Mouse (Mus musculus) frontal cortex, adult 2 months (tissue): ENCODE data around the gene Kcnh5. TPM values are rescaled to one million over a fixed set of nuclear protein-coding genes. Genes with fewer than 3 reads are reported as not detected.
A peak's percentile ranks its signal among the peaks of the same experiment; 100 is the strongest.

Experiments
- DNase-seq, 2 experiments: peaks; one replicate each; pipeline ENCODE4 v3.0.0; 2022; ENCODE audit warnings: low spot score in 1 of 2; ENCODE audit errors: extremely low spot score in 1 of 2
- polyA plus RNA-seq: library from polyadenylated mRNA; depleted of rRNA; stranded (reverse); fragments of >200 nt; gene quantifications from 2 replicates; pipeline ENCODE4 v1.2.3, GENCODE M21; 2012; rRNA removed

The Kcnh5 gene
- polyA plus RNA-seq: 5.5 and 7.4 TPM in 2 replicates

DNA sequence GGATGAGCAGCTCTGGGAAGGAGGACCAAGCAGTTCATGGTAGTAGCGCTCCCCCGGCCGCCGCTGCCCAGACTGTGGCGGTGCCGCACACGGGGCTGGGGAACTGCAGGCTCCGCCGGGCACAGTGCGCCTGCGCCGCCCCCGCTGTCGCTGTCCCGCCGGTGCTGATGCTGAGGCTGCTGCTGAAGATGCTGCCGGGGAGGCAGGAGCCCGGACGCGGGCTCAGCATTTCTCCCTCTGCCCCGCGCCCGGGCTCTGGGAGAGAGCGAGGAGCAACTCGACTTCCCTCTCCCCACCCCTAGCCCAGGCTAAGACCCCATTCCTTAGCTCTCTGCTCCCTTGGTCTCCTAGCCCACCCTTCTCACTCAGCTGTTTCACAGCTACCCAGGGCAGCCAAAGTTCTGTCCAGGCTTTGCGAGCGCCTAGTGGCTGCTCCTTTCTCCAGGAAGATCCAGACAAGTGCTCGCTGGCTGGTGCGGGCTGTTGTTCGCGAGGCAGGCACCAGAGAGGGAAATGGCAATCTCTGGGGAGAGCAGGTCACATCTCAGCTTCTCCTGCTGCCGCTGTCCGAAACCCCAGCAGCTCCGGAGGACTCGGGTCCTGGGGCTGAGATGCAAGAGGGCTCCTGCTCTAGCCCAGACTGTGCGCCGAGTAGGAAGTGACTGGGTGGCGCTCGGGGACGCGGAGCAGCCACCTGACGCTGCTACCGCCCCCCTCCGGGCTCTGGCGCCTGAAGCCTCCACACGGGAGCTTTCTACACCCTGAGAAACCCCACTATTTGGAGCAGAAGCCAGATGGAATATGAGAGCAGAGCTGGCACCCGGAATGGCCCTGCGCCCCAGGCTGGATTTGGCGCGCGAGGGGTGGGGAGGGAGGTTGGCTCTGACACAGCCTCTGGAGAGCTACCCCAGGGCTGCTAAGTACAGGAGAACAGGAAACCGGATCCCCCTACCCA is at the start of gene Kcnh5:
Kcnh5 (minus strand) TSS at position 642 of the 955 bp plus-strand sequence.
- DNase-seq: peak; percentile 39 to 79

DNA sequence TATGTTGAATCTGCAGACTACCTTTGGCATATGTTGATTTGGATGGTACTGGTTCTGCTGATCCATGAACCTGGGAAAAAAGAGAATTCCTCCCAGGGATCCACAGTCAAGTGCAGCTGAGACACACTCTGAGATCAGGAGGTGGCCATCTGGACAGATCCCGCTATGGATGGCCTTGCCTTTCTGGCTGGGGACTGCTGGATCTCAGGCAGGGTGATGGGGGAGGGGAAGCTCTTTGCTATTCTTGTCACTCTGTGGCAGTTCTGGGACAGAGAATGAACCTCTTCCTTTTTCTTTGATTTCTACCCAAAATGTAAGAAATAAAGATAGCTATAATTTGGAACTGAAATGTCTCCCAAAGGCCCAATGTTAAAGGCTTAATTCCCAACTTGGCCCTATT is 46.8 kb upstream of the Kcnh5 start:
- DNase-seq: no peak

DNA sequence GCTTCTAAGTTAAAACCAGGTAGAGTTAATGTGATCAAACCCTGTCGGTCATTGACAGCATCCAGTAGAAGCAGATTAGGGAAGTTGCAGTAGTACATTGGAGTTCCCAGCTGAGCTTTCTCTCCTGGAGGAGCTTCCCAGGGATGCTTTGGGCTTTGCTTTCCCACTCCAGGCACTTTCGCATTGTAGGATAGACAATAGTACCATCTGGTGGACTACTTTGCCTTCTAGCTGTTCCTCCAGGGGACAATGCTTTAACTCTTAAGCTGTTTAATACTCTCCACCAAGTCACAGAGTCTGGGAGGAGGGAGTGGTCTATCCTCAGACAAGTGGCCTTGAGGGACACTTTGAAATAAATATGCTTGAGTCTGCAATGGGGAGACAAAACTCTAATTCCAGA is 12.3 kb upstream of the Kcnh5 start:
- peak in 1 of 2 experiments; percentile 33 for DNase-seq

DNA sequence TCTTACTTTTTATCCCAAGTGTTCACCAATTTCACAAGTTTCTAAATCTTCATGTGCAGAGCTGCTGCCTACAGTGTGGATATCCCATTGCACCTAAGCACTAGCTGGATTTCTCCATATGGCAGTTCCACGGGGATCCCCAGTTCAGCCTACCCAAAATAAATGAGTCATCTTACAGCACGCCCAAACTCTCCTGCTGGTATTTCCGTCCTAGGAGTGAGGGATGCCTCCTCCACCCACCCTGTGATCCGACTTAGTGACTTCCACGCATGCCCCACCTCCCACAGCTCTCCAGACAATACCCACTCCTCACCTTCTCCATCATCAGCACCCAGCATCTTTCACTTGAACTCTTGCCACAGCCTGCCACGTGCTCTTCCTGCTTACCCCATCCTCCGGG is 5.5 kb upstream of the Kcnh5 start:
- peak; percentile 81 to 87 for DNase-seq

DNA sequence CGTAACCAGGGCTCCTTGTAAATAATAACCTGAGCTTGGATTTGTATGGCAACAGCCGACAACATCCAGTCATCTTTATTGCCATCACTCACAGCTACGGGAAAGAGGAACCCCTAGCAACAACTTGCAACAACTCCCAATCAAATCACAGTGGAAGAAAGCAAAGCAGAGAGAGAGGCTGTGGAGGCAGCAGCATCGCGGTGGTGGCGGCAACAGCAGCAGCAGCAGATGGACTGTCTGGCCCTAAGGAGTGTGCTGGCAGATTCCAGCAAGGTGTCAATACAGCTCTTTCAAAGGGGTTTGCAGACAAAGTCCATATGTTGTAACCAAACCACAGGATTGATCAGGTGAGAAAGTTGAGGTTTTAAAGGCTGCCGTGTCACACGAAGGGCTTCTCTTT is 2.4 kb upstream of the Kcnh5 start:
- DNase-seq: peak in 1 of 2 experiments; percentile 52

DNA sequence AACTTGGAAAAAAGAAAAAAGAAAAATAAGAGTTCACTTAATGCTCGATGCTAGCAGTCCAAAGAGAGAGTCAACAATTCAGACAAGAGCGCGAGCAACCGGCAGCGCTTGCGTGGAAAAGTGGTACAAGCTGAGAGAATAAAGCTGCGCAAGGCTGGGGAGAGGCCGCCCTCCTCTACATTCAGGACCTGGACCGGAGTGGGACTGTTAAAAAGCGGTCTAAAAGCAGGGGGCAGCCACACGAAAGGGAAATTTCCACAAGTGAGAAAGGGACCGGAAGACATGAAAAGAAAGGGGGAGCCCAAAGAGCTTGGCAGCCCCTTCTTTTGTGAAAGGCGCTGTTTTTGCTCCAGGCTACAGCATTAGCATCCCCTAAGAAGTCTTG is 506 bp upstream of the Kcnh5 start:
- no peak for DNase-seq

DNA sequence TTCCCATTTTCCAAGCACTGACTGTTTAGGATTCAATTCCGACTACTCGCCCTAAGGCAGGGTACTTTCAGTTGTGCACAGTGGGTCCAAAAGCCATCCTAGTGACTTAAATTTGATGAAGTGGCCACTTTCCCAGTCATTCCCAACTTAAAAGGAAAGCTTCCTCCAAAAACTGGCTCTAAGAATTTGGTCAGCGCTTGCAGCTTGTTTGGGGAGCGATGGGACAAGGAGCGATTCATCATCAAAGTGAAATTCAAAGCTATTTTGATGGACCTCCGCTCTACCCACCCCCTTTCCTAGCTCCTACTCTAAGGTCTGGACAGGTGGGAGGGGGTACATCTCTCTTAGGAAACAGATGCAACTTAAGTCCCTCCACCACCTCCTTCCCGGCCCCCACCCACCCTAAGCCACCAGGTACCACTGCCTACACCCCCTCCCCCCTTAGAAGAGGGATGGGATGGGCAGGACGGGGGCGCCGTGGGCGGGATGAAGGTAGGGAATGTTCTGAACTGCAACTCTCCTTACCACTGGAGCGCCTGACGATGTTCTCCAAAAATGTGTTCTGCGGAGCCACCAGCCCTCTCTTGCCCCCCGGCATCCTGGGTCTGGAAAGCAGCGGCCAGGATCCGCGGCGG is 1.1 kb downstream of the Kcnh5 start:
- DNase-seq: no peak

DNA sequence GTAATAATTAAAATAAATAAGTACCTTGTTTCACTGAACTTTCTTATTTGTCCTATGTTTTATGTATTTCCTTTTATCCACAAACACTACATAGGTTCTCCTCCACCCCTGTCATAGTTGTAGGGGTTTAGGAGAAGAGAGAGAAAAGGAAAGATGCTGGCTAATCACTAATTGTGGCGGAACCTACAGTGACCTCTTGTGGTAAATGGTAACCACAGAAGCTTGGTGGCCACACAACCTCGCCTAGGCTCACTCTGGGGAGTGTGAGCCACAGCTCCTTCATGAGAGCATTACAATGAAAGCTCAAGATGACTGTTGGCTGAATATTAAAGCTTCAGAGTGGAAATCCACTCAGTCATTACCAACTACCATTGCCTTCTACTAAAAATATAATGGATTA is 6.2 kb downstream of the Kcnh5 start:
- DNase-seq: peak in 1 of 2 experiments; percentile 47

DNA sequence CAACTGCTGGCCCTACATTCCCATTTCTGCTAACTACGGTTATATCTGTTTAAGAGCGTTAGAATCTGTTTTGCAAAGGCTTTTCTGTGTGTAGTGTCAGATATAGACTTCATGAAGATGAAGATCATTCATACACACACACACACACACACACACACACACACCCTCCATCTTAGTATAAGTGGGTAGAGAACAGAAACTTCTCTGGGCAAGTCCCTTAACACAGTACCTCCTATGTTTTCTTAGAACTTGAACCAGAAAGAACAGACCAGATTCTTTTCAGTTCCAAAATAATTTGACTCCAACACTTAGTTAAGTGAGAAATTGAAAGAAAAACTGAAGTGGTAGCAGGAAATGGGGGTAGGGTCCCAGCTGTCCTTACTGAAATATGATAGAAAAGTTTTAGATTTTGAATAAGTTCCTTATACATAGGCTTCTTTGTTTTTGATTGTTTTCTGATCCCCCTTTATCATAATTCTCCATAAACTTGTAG is 24.0 kb downstream of the Kcnh5 start:
- no peak for DNase-seq

DNA sequence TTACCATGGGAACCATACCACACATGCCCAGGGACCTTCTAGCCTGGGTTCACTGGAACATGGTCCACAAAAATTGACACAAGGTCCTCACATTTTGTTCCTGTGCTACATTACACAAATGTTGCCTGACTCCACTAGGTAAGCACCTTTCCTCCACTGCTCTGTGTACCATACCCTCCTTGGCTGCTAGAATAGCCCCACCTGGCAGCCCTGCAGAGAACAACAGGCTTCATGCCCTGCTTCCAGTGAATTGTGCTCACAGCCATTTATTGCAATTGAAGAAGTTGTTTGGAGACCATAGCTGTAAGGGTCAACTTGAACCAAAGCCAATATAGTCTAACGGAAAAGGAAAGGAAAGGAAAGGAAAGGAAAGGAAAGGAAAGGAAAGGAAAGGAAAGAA is 37.3 kb downstream of the Kcnh5 start:
- no peak for DNase-seq

DNA sequence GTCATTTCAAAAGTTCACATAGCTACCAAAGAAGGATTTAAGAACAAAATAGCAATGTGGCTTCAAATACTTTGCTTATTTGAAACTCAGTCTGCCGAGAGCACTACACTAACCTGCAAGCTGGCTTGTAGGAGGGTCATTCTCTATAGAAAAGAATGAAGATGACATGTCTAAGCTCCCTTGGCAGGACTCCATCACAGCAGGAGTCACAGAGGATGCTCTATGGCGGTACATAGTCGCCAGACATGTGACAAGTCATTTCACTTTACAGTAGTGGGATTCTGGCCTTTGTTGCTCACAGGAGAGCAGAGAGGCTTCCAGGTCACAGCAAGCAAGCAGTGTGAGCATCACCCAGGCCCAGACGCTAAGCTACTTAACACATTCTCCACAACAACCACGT is 85.2 kb downstream of the Kcnh5 start:
- no peak for DNase-seq

DNA sequence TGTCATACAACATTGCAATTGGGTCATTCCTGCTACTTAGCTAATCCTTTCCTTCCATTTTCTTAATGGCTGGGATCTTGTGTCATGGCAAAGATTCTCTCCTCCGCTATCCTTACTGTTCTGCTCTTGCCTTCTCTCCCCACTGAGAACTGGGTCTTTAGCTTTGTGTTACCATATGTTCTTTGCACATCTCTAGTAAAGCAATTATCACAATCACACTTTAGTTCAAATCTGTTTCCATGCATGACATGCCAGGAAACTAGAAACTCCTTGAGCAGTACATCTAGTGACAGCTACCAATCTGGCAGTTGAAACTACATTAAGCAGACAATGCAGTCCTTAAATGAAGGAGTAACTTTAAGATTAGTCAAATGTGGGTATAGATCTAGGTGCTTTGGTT is 86.2 kb downstream of the Kcnh5 start:
- no peak for DNase-seq

DNA sequence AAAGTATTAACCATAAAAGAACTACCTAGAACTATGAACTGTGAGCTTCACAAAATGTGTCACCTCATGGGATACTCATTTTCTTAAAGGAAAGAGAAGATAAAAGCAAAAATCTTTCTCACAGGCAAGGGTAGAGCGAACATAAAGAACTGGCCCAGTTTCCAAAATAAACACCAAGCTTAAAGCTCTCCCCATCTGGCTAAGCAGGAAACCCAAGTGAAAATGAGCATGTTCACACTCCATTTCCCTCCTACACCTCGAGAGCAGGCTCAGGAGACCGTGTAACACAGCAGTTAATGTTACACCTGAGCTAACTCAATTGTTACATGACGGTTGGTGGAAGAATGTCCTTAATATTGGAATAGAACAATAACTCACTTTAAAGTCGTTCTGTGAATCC is 100.0 kb downstream of the Kcnh5 start:
- peak; percentile 14 to 52 for DNase-seq

DNA sequence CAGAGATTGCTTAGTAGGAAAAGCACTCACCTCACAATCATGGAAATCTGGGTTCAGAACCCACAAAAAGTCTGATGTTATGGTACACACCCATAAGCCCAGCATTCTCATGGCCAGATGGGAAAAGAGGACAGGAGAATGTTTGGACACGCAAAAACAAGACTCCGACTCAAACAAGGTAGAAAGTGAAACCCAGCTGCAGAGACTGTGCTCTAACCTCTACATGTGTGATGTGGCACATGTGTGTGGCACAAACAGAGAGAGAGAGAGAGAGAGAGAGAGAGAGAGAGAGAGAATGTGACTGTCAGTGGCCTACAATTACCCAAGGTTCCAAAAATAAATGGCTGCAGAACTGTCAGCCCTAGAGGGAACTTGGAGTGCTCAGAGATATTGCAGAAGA is 106.1 kb downstream of the Kcnh5 start:
- no peak for DNase-seq

DNA sequence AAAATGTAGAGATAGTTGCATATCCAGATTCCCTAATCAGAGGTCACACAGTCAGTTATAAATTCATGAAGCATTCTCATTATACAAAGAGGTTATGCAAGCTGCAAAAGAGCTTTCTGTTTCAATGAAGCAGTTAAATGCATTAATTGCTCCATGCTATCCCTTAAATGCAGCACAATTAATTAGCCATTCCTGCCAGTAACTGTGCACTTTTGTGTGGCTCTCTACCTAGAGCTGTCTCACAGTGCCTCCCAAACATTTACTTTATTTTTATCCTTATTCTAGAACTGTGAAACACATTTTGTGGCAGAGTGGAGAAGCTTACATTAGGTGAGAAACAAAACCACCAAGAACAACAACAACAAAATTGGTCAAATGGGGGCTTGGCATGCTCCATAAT is 114.6 kb downstream of the Kcnh5 start:
- no peak for DNase-seq

DNA sequence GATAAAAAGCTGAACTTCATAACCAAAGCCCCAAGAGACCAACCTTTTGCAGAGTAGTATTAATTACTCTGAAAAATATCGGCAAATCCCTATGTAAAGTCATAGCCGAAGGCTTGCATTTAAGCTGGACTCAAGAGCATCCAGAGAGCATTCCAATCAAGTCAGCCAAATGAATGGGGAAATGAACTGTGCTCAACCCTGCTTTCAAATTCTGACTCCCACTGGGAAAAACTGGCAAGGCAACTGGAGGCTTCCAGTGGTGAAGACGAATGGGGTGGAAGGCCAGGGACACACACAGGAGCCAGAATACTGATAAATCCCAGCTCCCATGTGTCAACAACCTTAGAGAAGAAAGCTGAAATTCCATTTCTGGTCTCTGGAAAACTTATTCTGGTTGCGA is 115.4 kb downstream of the Kcnh5 start:
- no peak for DNase-seq

DNA sequence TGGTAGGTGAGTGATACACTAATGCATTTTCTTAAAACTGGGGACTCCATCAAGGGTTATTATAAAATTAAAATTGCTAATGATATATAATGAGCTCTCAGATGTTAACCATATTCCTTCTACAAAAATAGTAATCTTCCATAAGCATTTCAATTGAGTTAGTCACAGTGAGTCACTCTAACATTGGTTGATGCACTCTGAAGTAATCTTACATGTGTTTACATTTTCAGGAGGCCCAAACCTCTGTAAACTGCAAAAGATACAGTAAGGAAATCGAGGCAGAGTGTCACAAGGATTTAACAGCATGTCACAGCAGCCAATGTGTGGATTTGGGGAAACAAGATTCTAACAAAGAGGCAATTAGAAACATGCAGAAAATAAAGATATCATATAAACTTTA is 123.4 kb downstream of the Kcnh5 start:
- no peak for DNase-seq

DNA sequence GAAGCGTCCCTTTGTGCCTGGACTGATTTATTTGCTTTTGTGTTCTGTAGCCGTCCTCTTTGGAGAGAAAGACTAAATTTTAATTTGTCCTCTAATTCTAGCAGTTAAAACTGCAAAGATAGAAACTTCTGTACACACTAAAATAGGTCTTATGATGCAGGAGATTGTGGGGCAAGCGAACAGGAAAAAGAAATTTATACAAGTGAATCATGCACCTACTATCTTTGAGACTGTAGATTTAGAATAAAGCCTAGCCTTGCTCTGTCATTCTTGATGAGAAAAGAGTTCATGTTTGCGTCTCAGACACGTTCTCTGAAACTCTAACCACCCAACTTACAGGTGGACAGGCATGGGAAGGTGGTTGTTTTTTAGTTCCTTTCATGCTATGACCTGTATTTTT is 140.4 kb downstream of the Kcnh5 start:
- peak in 1 of 2 experiments; percentile 19 for DNase-seq

DNA sequence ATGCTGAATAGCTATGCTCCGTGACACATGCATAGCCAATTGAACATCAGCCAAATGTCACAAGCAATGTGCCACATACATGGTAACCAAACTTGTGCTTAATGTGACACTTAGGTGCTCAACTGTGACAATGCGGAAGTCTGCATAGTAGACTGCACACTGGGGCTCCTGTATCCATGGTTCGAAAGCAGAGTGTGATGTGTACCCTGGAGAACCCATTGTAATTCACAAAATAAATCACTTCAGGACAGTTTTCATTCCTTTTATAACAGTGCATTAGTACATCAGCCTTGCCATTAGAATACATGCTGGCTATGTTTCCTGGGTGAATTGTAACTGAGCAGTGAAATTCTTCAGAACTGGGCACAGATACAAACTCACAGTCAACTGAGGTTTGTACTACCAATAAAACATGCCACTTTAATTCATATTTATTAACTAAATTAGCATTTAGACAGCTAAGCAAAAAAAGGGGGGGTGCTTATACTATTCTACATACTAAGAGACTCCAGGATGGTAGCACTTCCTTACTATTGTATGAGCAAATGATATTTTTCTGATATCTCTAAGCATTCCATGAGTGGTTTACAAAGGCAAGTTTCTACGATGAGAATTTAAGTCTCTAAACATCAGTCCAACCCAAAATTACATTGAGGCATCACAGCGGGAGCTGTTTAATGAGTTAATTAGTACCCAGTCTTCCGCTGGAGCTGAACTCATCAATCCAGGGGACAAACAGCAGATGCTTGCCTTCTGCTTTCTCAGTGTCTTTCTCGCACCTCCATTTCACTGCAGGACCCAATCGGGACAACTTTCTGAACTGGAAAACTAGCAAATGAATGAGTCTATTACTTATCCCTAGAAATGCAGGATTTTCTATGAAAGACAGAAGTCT is 144.9 kb downstream of the Kcnh5 start:
- no peak for DNase-seq

DNA sequence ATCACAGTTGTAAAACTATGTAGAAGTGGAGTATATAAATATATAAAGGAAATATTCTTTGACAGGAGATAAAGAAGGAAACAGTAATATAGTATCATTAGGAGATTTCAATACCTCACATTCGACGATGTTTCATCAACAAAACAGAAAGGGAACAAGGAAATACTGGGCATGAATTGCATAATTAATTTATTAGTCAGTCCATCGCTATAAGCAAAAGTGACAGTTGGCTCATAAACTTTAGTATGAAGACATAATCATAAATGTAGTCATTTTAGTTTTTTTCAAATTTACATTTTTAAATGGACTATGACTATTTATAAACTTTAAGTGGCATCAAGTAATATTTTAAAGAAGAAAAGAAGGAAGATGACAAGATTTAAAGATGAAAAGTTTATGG is 205.9 kb downstream of the Kcnh5 start:
- no peak for DNase-seq

DNA sequence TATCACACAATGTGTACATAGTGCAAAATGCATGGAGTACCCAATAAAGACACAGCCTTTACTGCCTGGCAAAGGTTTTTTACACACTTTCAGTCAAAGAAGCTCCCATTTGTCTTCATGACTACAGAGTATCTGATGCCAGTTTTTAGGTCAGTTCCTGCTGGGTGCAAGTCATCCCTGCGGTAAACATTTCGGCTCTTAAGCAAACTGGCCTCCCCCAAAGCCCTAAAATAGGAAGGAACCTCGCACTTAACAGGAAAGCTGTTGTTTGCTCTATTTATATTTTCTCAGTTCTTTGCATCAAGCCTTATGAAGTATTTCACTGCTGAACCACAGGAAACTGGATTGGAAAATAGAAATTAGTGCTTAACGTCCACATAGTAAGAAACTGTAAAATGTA is 207.7 kb downstream of the Kcnh5 start:
- peak in 1 of 2 experiments; percentile 53 for DNase-seq
